Mouse (Mus musculus) lung, embryonic 15.5 days (tissue): Measurements from ENCODE around the gene Olfr159. TPM values are rescaled to one million over a fixed set of nuclear protein-coding genes. Genes with fewer than 3 reads are reported as not detected.

Experiments used
- ATAC-seq: fragments of 200-750 bp; cut with Nextera tagmentation; 2 replicates; pipeline ENCODE4 v1.8.0; 2017; ENCODE audit warnings: moderate number of reproducible peaks, borderline replicate concordance; ENCODE audit not compliant: low FRiP score, low TSS enrichment; ENCODE audit errors: extremely low read depth
- H3K27ac ChIP-seq: fragments of 300-500 bp; sonication (generic); 2 replicates; pipeline ENCODE4 v1.5.1; 2015; ENCODE audit warnings: moderate library complexity, mild to moderate bottlenecking, inconsistent platforms
- H3K27me3 ChIP-seq: fragments of 300-500 bp; sonication (generic); 2 replicates; pipeline ENCODE4 v1.6.1; 2015; ENCODE audit warnings: inconsistent platforms
- H3K36me3 ChIP-seq: fragments of 300-500 bp; sonication (generic); 2 replicates; pipeline ENCODE4 v1.6.1; 2015; ENCODE audit warnings: inconsistent platforms
- H3K4me1 ChIP-seq: fragments of 300-500 bp; sonication (generic); 2 replicates; pipeline ENCODE4 v1.6.1; 2015; ENCODE audit warnings: inconsistent platforms
- H3K4me2 ChIP-seq: fragments of 300-500 bp; sonication (generic); 2 replicates; pipeline ENCODE4 v1.6.1; 2015; ENCODE audit warnings: inconsistent platforms, mild to moderate bottlenecking, moderate library complexity
- H3K4me3 ChIP-seq: fragments of 300-500 bp; sonication (generic); 2 replicates; pipeline ENCODE4 v1.5.1; 2015; ENCODE audit warnings: mild to moderate bottlenecking, inconsistent platforms
- H3K9ac ChIP-seq: fragments of 300-500 bp; sonication (generic); 2 replicates; pipeline ENCODE4 v1.6.1; 2015; ENCODE audit warnings: inconsistent platforms
- H3K9me3 ChIP-seq: fragments of 300-500 bp; sonication (generic); 2 replicates; pipeline ENCODE4 v1.6.1; 2016; ENCODE audit warnings: inconsistent platforms
- WGBS: fragments of 180-500 bp; shearing (Covaris S2); methylation state at CpG from one replicate; pipeline ENCODE4 v1.1.7; 2015; 5-methylcytosine and 5-hydroxymethylcytosine counted together
- polyA plus RNA-seq: library from polyadenylated mRNA; unstranded; fragments of >200 nt; fragmentation: Nextera tagmentation; extraction: Ambion mirVana; gene quantifications from 2 replicates; pipeline ENCODE4 v1.2.1, GENCODE M21; 2015

Olfr159 gene
- polyA plus RNA-seq, 1 experiment from 2014 or later: not detected

GRCm38 (mm10) chr4:43728576-43728954, 42.2 kb downstream of the Olfr159 start:
- Histone ChIP-seq H3K4me3 (no peak overlapping the region), H3K4me2 (no peak overlapping the region), H3K4me1 (peaks cover 55% of the 10 kb centered on the region), H3K9ac (no peak overlapping the region), H3K36me3 (no peaks in the 10 kb centered on the region), H3K27me3 (no peaks in the 10 kb centered on the region), H3K27ac (peak overlapping the region; percentile 87), H3K9me3 (no peaks in the 10 kb centered on the region)
- WGBS: 16% methylated on average over 5 of the region's 5 CpGs
- peak; percentile 49; the same call in 1 of the 2 replicates for ATAC-seq

- Histone ChIP-seq H3K36me3 (no peaks in the 10 kb centered on the region), H3K4me1 (peaks cover 55% of the 10 kb centered on the region), H3K9ac (no peak overlapping the region), H3K4me3 (no peak overlapping the region), H3K27ac (peak overlapping the region; percentile 87), H3K27me3 (no peaks in the 10 kb centered on the region), H3K9me3 (no peaks in the 10 kb centered on the region), H3K4me2 (no peak overlapping the region)
- WGBS: 61% methylated on average over 7 of the region's 7 CpGs
- ATAC-seq: no peak
These were observed 42.9 kb downstream of the Olfr159 start for GRCm38 (mm10) chr4:43727718-43728575.

GRCm38 (mm10) chr4:43726995-43727394, 43.8 kb downstream of the Olfr159 start, which contains the start of gene Hrct1:
Hrct1 (plus strand) TSS chr4:43727188.
- no peaks in the 10 kb centered on the region for H3K27me3 ChIP-seq
- peak; percentile 77 for ATAC-seq
- no peak within 1 kb of the TSS for H3K4me2 ChIP-seq
- H3K4me1 ChIP-seq: peaks cover 55% of the 10 kb centered on the region
- 8% methylated on average over 3 of the region's 3 CpGs for WGBS
- no peaks in the 10 kb centered on the region for H3K36me3 ChIP-seq
- H3K9ac ChIP-seq: no peak within 1 kb of the TSS
- H3K9me3 ChIP-seq: no peaks in the 10 kb centered on the region
- peak within 1 kb of the TSS; percentile 87 for H3K27ac ChIP-seq
- no peak within 1 kb of the TSS for H3K4me3 ChIP-seq

GRCm38 (mm10) chr4:43726228-43726993, 44.4 kb downstream of the Olfr159 start:
- Histone ChIP-seq H3K27me3 (no peaks in the 10 kb centered on the region), H3K27ac (peak overlapping the region; percentile 87), H3K4me3 (no peak overlapping the region), H3K9ac (no peak overlapping the region), H3K4me1 (peaks cover 55% of the 10 kb centered on the region), H3K36me3 (no peaks in the 10 kb centered on the region), H3K9me3 (no peaks in the 10 kb centered on the region), H3K4me2 (no peak overlapping the region)
- 43% methylated on average over 12 of the region's 12 CpGs for WGBS
- ATAC-seq: no peak; the same call in 1 of the 2 replicates

GRCm38 (mm10) chr4:43724764-43725163, 46.0 kb downstream of the Olfr159 start:
- WGBS: 16% methylated on average over 1 of the region's 1 CpGs
- H3K4me2 ChIP-seq: no peak overlapping the region
- ATAC-seq: no peak
- no peaks in the 10 kb centered on the region for H3K36me3 ChIP-seq
- H3K27ac ChIP-seq: no peak overlapping the region
- H3K4me1 ChIP-seq: peaks cover 39% of the 10 kb centered on the region
- no peaks in the 10 kb centered on the region for H3K27me3 ChIP-seq
- H3K4me3 ChIP-seq: no peak overlapping the region
- no peak overlapping the region for H3K9ac ChIP-seq
- no peaks in the 10 kb centered on the region for H3K9me3 ChIP-seq

GRCm38 (mm10) chr4:43722191-43722590, 48.6 kb downstream of the Olfr159 start:
- no peak overlapping the region for H3K4me2 ChIP-seq
- H3K9me3 ChIP-seq: no peaks in the 10 kb centered on the region
- WGBS: 77% methylated on average over 4 of the region's 4 CpGs
- no peak overlapping the region for H3K4me3 ChIP-seq
- peaks cover 13% of the 10 kb centered on the region for H3K4me1 ChIP-seq
- H3K36me3 ChIP-seq: no peaks in the 10 kb centered on the region
- no peak overlapping the region for H3K27ac ChIP-seq
- H3K27me3 ChIP-seq: no peaks in the 10 kb centered on the region
- ATAC-seq: no peak
- H3K9ac ChIP-seq: no peak overlapping the region

- WGBS: 43% methylated on average over 12 of the region's 16 CpGs
- ATAC-seq: no peak
- Histone ChIP-seq H3K9ac (no peak overlapping the region), H3K36me3 (no peaks in the 10 kb centered on the region), H3K4me2 (no peak overlapping the region), H3K4me1 (no peaks in the 10 kb centered on the region), H3K4me3 (no peak overlapping the region), H3K27ac (no peak overlapping the region), H3K9me3 (no peaks in the 10 kb centered on the region), H3K27me3 (no peaks in the 10 kb centered on the region)
These were observed 50.1 kb downstream of the Olfr159 start for GRCm38 (mm10) chr4:43720491-43721228.

Other genes starting within 250 kb of the Olfr159 start
- gene Tpm2, start 247.2 kb downstream of the Olfr159 start, polyA plus RNA-seq: 198 and 216 TPM in 2 replicates
- 62.7 and 63.2 TPM in 2 replicates for gene Creb3, start 208.7 kb downstream of the Olfr159 start, polyA plus RNA-seq
- 97.9 and 98.2 TPM in 2 replicates for gene Tln1, start 208.3 kb downstream of the Olfr159 start, polyA plus RNA-seq
- gene Rgp1, start 192.3 kb downstream of the Olfr159 start, polyA plus RNA-seq: 23.7 and 32.2 TPM in 2 replicates
- 19.0 and 21.1 TPM in 2 replicates for gene Gba2, start 192.1 kb downstream of the Olfr159 start, polyA plus RNA-seq
- gene Msmp, start 186.5 kb downstream of the Olfr159 start, polyA plus RNA-seq: 0.77 and 1.5 TPM in 2 replicates
- 9.6 and 10.6 TPM in 2 replicates for gene Npr2, start 139.1 kb downstream of the Olfr159 start, polyA plus RNA-seq
- 3.9 TPM in 2 replicates for gene Spag8, start 117.4 kb downstream of the Olfr159 start, polyA plus RNA-seq
- gene Hint2, start 114.5 kb downstream of the Olfr159 start, polyA plus RNA-seq: 110 and 114 TPM in 2 replicates
- gene Tmem8b, start 102.0 kb downstream of the Olfr159 start, polyA plus RNA-seq: 4.2 and 4.9 TPM in 2 replicates
- 2.1 and 2.3 TPM in 2 replicates for gene Fam221b, start 101.9 kb downstream of the Olfr159 start, polyA plus RNA-seq
- gene Olfr70, start 70.2 kb downstream of the Olfr159 start, polyA plus RNA-seq: not detected in 2 replicates
- not detected in 2 replicates for gene Olfr71, start 60.8 kb downstream of the Olfr159 start, polyA plus RNA-seq
- gene Hrct1, start 43.8 kb downstream of the Olfr159 start, polyA plus RNA-seq: 1.1 and 1.3 TPM in 2 replicates
- gene Spaar, start 41.0 kb downstream of the Olfr159 start, polyA plus RNA-seq: 0.48 and 0.62 TPM in 2 replicates
- not detected in 2 replicates for gene Olfr156, start 52.9 kb upstream of the Olfr159 start, polyA plus RNA-seq
- gene Olfr157, start 69.2 kb upstream of the Olfr159 start, polyA plus RNA-seq: not detected in 2 replicates
- gene Olfr155, start 80.6 kb upstream of the Olfr159 start, polyA plus RNA-seq: not detected in 2 replicates
- gene Reck, start 104.5 kb upstream of the Olfr159 start, polyA plus RNA-seq: 23.0 and 23.2 TPM in 2 replicates
- gene Glipr2, start 186.4 kb upstream of the Olfr159 start, polyA plus RNA-seq: 66.8 and 67.9 TPM in 2 replicates
- not detected in 2 replicates for gene Ccin, start 212.5 kb upstream of the Olfr159 start, polyA plus RNA-seq
- gene Clta, start 233.4 kb upstream of the Olfr159 start, polyA plus RNA-seq: 223 TPM in 2 replicates